Mouse (Mus musculus) embryonic stem cell, embryonic (primary cell): ENCODE data around the gene Myg1.

Experiments used
- CTCF ChIA-PET, 4 experiments: fragments of 300-600 bp in 2 of 4; fragments of 350-600 bp in 2 of 4; sonication (Branson Sonifier 250); formaldehyde crosslinking; loops; one replicate each; lab custom pipeline; 2022; ENCODE audit warnings: inconsistent platforms in 2 of 4; lab: Charles Lee
- POLR2A ChIA-PET, 4 experiments: fragments of 300-600 bp in 2 of 4; fragments of 350-600 bp in 2 of 4; sonication (Branson Sonifier 250); formaldehyde crosslinking; loops; one replicate each; lab custom pipeline; 2022; ENCODE audit warnings: antibody characterized with exemption in 4 of 4, inconsistent platforms in 1 of 4; lab: Charles Lee

Myg1 gene

DNA sequence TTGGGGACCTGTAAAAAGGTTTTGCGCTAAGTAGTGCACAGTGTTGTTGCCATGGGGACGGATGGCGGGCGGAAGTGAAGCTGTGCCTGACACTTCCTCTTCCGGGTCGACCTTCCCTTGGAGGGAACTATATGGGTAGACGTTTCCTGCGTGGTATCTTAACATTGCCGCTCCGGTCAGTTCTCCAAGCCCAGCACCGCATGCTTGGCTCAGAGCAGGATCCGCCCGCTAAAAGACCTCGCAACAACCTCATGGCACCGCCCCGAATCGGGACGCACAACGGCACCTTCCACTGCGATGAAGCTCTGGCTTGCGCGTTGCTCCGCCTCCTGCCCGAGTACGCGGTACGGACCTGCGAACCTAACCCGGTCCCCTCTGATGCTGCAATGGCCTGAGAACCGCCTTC is at the start of gene Myg1:
Myg1 (plus strand) TSS at position 100 of the 406 bp plus-strand sequence.
- ChIA-PET POLR2A (interaction anchor here in 3 of 4 experiments (0.6 to 2.1 kb wide), 32 partner anchors 9 to 258 kb away, joined by 3 to 15 read pairs (median 4); partner anchors contain the start of genes Aaas (in 2 of the 3), Eif4b (in 1 of the 3), Espl1 (in 1 of the 3) and Pcbp2 (in 1 of the 3)), CTCF (interaction anchor here in 3 of 4 experiments (0.6 to 1.2 kb wide), 8 partner anchors 15 to 224 kb away, joined by 3 to 9 read pairs (median 3); partner anchors contain the start of gene Aaas (in 2 of the 3))

DNA sequence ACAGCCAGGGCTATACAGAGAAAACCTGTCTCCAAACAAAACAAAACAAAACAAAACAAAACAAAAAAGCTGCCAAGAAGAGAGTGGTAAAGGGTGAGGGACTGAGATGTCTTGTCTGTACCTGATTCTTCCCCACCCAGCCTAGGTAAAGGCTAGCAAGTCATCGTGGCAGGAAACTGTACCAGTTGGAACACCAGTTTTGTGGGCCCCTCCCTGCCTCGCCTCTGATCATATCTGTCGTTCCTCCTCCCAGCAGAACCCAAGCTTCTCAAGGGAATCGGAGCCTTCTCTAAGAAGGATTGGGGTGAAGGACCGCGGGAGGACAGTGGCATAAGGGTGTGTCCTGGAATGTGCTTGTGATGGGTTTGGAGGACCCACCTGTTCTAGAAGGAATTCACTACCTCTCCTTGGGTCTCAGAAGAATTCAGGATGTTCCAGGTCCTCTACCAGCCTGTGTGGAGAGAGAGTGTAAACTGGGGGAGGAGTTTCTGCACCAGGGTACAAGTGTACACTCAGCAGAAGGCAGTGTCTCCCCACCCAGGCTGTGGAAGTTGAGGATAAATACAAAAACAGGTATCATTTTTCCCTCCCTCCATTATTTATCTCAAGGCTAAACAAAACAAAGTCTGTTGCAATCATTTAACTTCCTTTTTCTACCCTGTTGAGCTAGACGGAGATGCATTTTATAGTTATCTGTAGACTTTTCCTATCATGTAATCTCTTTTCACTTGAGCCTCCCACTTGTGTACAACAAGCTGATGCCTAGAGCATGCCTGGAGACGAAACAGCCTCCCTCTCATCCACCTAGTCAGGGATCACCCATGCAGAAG is 48.8 kb upstream of the Myg1 start:
- CTCF ChIA-PET = interaction anchor here in 2 of 4 experiments (0.6 to 1.0 kb wide), 4 partner anchors 9 to 176 kb away, joined by 3 to 4 read pairs (median 4); no protein-coding TSS in a partner anchor
- POLR2A ChIA-PET = interaction anchor here in 3 of 4 experiments (0.7 to 1.7 kb wide), 8 partner anchors 13 to 123 kb away, joined by 3 to 4 read pairs (median 3); partner anchors contain the start of genes Espl1 (in 1 of the 3) and Sp1 (in 1 of the 3)

DNA sequence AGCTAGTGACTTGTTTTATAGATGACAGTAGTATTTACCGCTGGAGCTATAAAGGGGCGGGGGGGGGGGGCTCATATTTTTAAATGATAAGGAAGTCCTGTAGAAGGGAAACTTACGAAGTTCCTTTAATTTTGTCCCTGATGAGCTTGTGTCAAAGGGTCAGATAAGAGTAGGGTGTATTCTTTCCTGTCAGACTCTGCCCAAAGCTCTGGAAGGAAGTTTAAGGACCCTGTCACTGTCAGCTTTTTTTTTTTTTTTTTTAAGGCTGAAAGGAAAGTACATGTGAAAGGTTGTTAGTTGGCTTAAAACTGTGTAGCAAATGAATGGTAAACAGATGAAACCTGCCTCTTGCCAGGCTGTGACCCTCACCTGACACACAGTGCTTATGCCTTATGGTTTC is 47.9 kb upstream of the Myg1 start:
- ChIA-PET POLR2A (interaction anchor here in 3 of 4 experiments (0.6 to 1.6 kb wide), 11 partner anchors 11 to 1037 kb away, joined by 3 to 4 read pairs (median 3); partner anchors contain the start of gene Sp1 (in 1 of the 3)), CTCF (interaction anchor here in 1 of 4 experiments (0.6 to 1.1 kb wide), 4 partner anchors 98 to 177 kb away, joined by 3 to 4 read pairs (median 3); no protein-coding TSS in a partner anchor)

DNA sequence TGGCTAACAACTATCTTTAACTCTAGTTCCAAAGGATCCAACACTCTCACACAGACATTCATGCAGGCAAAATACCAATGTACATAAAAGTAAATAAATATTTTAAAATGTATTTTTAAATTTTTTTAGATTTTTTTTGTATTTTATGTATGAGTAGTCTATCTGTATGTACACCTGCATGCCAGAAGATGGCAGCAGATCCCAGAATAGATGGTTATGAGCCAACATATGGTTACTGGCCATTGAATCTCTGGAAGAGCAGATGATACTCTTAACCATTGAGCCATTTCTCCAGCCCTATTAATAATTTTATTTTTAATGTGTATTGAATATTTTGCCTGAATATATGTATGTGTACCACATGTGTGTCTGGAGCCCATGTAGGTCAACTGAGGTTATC is 44.1 kb upstream of the Myg1 start:
- ChIA-PET CTCF (interaction anchor here in 1 of 4 experiments (0.6 kb wide), 1 partner anchor 39 kb away, joined by 3 read pairs; no protein-coding TSS in a partner anchor), POLR2A (no interaction called here)

DNA sequence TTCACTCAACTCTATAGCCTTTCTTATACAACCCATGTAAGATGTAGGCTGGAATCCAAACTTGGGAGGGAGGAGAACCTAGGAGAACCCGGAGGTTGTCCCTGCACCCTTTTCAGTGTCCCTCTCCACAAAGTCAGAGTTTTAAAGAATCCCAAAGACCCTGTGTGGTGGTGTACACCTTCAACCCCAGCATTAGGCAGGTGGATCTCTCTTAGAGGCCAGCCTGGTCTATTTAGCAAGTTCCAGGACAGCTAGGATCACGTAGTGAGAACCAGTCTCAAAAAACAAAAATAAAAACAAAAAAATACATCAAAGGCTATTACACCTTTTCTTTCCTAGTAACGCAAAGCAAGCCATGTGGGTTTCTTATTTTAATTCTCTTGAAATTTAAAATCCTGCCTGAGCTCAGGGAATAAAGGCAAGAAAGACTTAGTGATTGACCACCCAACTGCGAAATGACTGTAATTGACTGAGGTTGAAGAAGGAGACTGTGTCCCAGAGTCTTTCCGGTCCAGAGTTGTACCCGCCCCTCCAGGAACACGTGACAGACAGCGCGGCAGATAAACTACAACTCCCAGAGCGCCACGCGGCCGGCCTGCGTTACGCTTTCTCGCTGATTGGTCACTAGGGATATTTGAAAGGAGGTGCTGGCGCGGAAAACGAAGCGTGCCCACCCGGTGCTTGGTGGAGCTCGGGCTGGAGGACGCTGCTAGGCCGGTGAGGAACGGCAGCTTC is 35.7 kb upstream of the Myg1 start, which contains the start of gene Espl1:
Espl1 (plus strand) TSS at position 634 of the 735 bp plus-strand sequence.
- ChIA-PET CTCF (interaction anchor here in 2 of 4 experiments (0.6 to 1.2 kb wide), 4 partner anchors 13 to 188 kb away, joined by 3 read pairs; no protein-coding TSS in a partner anchor), POLR2A (interaction anchor here in 3 of 4 experiments (0.5 to 4.6 kb wide), 47 partner anchors 8 to 427 kb away, joined by 3 to 15 read pairs (median 4); partner anchors contain the start of genes Mfsd5 (in 2 of the 3), Spryd3 (in 2 of the 3), Tarbp2 (in 2 of the 3) and Aaas (in 1 of the 3))

DNA sequence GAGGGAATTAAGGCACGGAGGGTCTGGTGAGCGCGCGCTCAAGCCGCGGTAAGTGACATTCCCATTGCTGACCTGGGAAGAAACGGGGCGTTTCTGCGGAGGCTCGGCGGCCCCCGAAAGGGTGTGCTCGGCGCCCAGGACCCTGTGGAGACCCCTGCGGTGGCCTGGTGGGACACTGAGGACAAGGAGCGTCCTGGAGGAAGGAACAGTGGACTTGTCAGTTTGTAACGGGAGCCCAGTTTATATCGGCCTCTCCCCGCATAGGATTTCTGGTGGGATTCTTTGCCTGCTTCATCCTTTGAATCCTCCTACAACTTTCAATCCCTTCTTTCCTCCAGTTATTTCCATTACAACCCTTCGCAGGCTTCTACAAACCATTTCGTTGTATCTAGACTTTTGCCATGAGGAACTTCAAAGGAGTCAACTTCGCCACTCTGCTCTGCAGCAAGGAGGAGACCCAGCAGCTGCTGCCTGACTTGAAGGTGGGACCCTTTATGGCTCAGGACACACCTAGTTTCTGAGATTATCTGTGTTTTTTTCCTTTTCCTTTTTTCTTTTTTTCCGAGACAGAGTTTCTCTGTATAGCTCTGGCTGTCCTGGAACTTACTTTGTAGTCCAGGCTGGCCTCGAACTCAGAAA is 35.0 kb upstream of the Myg1 start:
- POLR2A ChIA-PET = interaction anchor here in 3 of 4 experiments (0.6 to 4.6 kb wide), 47 partner anchors 8 to 426 kb away, joined by 3 to 15 read pairs (median 4); partner anchors contain the start of genes Mfsd5 (in 2 of the 3), Myg1 (in 2 of the 3), Spryd3 (in 2 of the 3) and Tarbp2 (in 2 of the 3)
- CTCF ChIA-PET = interaction anchor here in 2 of 4 experiments (0.6 to 1.2 kb wide), 4 partner anchors 12 to 189 kb away, joined by 3 read pairs; no protein-coding TSS in a partner anchor

DNA sequence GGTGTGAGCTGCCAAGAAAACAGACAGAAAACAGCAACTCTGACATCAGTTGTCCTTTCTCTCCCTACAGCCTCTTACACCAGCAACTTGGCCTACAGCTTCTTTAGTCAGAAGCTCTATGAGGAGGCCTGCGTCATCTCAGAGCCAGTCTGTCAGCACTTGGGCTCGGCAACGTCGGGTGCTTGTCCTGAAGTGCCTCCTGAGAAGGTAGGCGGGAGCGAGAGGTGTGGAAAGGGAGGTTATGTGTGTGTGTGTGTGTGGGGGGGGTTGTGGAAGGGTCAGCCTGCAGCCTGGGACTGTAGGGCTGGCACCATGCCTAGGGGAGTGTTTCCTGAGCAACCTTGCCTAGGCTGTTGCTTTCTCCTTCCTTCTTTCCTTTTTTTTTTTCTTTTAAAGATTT is 29.0 kb upstream of the Myg1 start:
- ChIA-PET CTCF (interaction anchor here in 1 of 4 experiments (3.3 kb wide), 1 partner anchor 13 kb away, joined by 11 read pairs; no protein-coding TSS in a partner anchor), POLR2A (interaction anchor here in 3 of 4 experiments (0.6 to 3.0 kb wide), 7 partner anchors 9 to 146 kb away, joined by 3 to 18 read pairs (median 5); no protein-coding TSS in a partner anchor)

DNA sequence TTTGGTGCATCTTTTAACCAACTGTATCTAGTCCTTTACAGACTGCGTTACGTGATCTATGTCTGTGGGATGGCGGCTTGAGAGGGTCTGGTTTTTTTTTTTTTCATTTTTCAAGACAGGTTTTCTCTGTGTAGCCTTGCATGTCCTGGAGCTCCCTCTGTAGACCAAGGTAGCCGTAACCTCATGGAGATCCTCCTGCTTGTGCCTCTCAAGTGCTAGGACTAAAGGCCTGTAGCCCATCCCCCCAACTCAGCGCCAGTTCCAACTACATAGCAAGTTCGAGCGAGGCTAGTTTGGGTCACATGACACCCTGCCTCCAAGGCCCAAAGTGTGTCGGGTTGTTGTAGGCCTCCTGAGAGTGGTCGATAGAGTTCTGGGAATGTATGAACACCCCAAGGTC is 22.8 kb upstream of the Myg1 start:
- CTCF ChIA-PET = interaction anchor here in 3 of 4 experiments (0.5 to 1.5 kb wide), 9 partner anchors 10 to 202 kb away, joined by 3 to 7 read pairs (median 3); partner anchors contain the start of gene Espl1 (in 1 of the 3)
- POLR2A ChIA-PET = interaction anchor here in 2 of 4 experiments (0.6 to 3.6 kb wide), 7 partner anchors 10 to 98 kb away, joined by 3 to 14 read pairs (median 4); partner anchors contain the start of genes Espl1 (in 1 of the 2) and Pfdn5 (in 1 of the 2)

DNA sequence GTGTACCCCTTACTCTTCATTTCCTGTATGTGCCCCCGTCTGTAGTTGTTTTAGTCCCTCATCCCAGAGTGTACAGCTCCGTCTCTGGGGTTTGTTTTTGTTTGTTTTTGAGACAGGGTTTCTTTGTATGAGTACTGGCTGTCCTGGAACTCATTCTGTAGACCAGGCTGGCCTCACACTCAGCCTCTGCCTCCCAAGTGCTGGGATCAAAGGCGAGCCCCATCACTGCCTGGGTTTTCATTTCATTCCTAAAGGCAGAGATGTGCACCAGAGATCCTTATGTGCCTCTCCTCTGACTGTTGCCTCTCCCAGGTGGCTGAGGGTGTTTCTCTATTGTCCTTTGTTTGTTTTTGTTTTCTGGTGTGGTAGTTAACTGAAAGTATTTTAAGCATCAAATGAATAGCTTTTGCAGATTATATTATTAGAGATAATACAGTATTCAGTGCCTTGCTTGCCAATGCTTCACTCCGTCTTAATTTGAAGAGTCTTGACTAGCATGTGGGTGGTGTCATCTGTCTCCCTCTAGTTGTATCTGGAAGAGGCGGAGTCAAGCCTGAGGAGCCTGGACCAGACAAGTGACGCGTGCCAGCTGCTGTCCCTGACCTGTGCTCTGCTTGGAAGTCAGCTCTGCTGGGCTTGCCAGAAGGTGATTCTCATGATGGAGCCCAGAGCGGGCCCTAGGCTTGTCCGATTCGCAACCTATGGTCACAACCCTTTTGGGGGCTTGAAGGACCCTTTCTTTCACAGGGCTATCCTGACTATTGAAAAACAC is 21.2 kb upstream of the Myg1 start:
- POLR2A ChIA-PET = interaction anchor here in 2 of 4 experiments (0.6 to 3.6 kb wide), 9 partner anchors 10 to 104 kb away, joined by 3 to 14 read pairs (median 4); partner anchors contain the start of gene Espl1 (in 1 of the 2)
- CTCF ChIA-PET = interaction anchor here in 2 of 4 experiments (0.5 to 1.4 kb wide), 2 partner anchors 11 to 71 kb away, joined by 3 to 12 read pairs; no protein-coding TSS in a partner anchor

DNA sequence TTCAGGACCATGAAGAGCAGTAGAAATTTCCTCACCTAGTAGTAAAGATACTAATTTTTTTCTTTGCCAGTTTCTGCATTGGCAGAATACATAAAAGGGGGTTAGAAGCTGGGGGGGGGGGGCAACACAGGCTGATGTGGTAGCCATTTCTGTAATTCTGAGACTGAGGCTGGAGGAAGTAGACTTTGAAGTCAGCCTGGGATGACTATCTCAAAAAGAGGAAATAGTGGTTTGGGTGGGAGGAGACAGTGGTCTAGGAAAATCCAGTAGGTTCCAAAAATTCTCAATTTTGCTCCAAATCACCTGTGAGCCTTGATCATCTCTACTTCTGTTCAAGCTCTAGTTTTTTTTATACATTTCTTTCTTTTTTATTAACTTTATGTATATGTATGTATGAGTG is 20.0 kb upstream of the Myg1 start:
- CTCF ChIA-PET = interaction anchor here in 3 of 4 experiments (0.6 to 1.3 kb wide), 5 partner anchors 13 to 205 kb away, joined by 3 to 10 read pairs (median 6); no protein-coding TSS in a partner anchor

DNA sequence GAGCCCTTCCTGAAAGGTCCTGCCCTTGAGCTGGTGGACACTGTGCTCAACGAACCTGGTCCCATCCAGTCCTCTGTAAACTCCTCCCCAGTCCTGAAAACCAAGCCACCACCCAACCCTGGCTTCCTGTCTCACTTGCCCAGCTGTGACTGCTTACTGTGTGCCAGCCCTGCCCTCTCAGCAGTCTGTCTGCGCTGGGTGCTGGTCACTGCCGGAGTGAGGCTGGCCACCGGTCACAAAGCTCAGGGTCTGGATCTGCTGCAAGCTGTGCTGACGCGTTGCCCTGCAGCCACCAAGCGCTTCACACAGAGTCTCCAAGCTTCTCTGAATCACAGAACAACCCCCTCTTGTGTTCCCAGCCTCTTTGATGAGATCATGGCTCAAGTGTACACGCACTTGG is 16.2 kb upstream of the Myg1 start:
- CTCF ChIA-PET = interaction anchor here (0.6 to 2.9 kb wide), 17 partner anchors 9 to 552 kb away, joined by 3 to 15 read pairs (median 4); partner anchors contain the start of gene Aaas (in 1 of the 4)
- POLR2A ChIA-PET = interaction anchor here (0.8 to 4.8 kb wide), 27 partner anchors 8 to 196 kb away, joined by 3 to 26 read pairs (median 5); partner anchors contain the start of genes Pfdn5 (in 3 of the 4), Aaas (in 1 of the 4), Espl1 (in 1 of the 4) and Myg1 (in 1 of the 4)

More for the DNA sequence above, 20.0 kb upstream of the Myg1 start:
- POLR2A ChIA-PET = interaction anchor here in 3 of 4 experiments (0.6 to 1.7 kb wide), 10 partner anchors 8 to 1269 kb away, joined by 3 to 6 read pairs (median 4); partner anchors contain the start of gene Espl1 (in 1 of the 3)

DNA sequence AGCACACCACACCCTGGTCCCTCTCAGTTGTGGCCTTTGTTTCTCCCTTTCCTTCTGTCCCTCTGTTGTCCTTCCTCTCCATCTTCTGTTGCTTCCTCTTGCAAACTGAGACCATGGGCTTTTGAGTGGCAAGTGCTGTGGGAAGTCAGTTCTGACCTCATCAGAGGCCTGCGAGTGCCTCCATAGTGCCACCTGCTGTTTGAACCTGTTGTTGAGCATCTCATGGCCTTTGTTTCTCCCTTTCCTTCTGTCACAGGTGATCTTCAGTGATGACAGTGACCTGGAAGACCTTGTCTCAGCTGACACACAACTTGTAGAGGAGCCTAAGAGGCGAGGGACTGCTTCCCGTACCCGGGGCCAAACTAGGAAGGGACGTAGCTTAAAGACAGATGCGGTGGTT is 15.2 kb upstream of the Myg1 start:
- ChIA-PET POLR2A (interaction anchor here in 3 of 4 experiments (0.8 to 4.8 kb wide), 29 partner anchors 9 to 180 kb away, joined by 3 to 26 read pairs (median 4); partner anchors contain the start of genes Pfdn5 (in 3 of the 3), Myg1 (in 2 of the 3), Aaas (in 1 of the 3) and Espl1 (in 1 of the 3)), CTCF (interaction anchor here (0.6 to 2.9 kb wide), 29 partner anchors 8 to 251 kb away, joined by 3 to 15 read pairs (median 4); partner anchors contain the start of genes Aaas (in 1 of the 4), Myg1 (in 1 of the 4) and Pfdn5 (in 1 of the 4))

DNA sequence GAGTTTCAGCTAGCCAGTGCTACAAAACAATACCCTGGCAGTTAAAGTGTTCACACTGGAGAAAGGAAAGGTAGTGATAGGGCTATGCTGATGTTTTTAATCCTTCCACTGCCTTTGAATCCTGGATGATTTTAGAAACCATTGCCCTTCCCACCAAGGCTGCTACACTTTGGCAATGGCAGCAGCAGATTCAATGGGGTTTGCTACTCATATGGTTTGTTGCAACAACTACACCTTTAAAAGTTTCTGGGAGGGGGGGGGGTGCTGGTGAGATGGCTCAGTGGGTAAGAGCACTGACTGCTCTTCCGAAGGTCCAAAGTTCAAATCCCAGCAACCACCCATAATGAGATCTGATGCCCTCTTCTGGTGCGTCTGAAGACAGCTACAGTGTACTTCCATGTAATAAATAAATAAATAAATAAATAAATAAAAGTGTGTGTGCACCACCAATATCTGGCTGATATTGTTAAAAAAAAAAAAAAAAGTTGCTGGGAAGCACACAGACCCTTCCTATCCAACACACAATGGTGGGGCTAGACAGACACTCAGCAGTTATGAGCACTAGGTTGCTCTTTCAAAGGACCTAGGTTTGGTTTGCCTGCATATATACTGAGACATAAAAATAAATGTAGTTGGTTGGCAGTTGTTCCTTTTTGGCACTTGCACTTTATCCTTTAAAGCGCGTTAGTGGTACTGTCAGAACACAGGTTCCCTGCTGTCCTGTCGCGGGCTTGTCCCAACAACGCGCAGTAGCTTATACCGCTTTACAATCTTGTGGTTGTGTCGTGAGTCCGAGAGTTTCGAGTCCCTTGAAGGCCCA is 6.6 kb upstream of the Myg1 start:
- ChIA-PET CTCF (interaction anchor here (0.6 to 1.4 kb wide), 11 partner anchors 9 to 261 kb away, joined by 3 to 6 read pairs (median 4); partner anchors contain the start of genes Sp1 (in 1 of the 4) and Sp7 (in 1 of the 4)), POLR2A (interaction anchor here in 3 of 4 experiments (0.6 to 3.8 kb wide), 24 partner anchors 8 to 1671 kb away, joined by 3 to 26 read pairs (median 3); partner anchors contain the start of genes Sp1 (in 2 of the 3), Aaas (in 1 of the 3), Krt2 (in 1 of the 3) and Spryd3 (in 1 of the 3))
